Mouse (Mus musculus): Measurements from ENCODE around the gene Kcnd3.

Gene Kcnd3

DNA sequence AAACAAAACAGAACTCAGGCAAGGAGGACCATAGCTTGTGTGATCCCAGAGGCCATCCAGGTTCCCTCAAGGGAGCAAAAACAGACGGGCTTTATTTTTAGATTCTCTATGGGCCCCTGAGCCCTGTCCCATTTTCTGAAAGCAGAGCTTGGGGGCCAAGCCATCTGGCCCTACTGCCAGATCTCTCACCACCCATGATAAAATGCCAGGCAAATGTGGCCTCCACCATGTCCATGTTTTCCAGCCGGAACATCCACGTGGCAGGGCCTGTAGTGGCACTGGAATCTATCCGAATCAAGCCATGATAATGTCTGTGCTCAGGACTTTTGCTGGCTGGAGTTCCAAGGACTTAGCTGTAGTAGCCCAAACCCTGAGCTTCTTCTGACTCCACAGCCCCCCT is 148.4 kb downstream of the Kcnd3 start:
- no peak for DNase-seq

DNA sequence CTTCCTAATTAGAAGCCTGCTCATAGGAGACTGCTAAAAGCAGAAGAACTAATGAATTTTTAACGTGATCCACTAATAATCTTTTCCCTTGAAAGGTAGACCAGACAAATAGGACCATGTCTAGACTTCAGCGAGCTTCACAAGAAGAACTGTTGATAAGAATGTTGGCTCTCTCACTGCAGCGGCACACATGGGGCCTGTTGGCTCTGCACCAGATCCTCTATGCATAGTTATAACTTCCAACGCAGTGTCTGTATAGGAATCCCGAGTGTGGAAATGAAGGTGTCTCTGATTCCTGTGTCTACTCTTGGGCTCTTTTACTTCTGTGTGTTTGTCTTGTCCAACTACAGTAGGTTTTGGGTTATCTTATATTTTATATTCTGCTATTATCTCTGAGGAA is 150.8 kb downstream of the Kcnd3 start:
- no peak for DNase-seq

DNA sequence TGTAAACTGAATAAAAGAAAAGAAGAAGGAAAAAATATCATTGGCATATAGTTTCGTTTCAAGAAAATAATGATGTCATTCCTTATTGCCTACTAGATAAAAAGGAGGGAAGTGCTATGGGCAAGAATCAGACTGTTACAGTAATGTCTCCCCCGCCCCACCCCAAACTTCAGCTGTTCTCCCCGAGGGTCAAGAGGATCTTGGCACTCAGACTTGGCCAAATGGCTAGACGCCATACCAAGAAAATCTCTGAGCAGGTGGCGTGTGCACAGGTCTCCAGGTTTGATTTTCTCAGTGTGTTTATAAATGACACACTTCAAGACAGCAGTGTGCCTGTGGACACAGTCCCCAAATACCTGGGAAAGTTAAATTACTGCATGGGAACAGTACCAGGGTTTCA is 153.6 kb downstream of the Kcnd3 start:
- no peak for DNase-seq

DNA sequence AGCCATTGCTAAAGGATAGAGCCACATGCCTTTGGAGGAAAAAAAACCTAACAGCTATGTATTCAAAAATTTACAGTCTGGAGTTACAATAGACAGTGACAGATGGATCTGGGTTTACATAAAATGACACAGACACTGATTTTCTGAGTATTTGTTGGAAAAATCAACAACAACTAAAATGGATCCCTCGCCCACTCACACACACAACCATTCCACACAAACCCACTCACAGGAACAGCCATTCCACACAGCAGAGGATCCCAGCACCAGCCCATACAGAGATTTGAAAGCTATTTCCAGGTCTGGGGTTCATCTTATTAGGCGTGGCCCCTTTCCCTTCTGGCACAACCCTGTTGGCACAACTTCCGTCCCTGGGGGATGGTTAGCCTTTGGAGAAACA is 156.7 kb downstream of the Kcnd3 start:
- no peak for DNase-seq

DNA sequence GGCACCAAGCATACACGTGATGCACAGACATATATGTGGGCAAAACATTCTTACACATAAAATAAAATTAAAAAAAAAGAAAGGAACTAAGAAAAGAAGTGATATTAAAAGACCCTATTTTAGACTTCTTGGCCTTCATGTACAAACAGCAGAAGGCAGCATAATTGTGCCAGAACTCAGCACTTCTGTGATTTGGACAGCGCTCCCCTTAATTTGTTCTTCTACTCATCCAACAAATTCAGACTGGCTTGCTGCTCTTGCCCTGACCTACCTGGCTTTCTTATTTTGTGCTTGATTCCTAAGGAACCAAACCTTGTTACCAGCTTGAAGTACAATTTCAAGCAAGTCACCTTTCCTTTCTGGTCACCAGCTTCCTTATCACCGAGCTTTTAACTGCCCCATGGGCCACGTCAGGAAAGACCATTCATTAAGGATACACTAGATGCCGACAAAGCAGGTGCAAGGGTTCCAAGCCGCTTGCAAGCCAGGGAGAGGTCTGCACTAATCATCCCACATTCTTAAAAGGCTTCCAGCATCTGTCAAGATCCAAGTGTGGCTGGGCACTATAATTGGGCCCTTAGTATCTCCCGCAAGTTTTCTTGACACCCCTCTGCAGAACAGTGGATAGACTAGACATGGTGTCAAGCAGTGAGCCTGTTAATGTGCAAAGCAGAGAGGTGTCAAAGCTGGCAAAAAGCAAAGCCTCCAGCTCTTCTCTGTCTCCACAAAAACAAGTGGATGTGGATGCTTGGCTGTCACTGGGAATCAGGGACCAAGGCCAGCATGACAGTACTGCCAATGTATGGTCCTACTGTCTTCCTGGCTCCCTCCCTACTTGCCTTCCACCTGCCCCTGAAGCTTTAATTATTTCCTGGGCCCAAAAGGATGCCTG is 159.6 kb downstream of the Kcnd3 start:
- no peak for DNase-seq

DNA sequence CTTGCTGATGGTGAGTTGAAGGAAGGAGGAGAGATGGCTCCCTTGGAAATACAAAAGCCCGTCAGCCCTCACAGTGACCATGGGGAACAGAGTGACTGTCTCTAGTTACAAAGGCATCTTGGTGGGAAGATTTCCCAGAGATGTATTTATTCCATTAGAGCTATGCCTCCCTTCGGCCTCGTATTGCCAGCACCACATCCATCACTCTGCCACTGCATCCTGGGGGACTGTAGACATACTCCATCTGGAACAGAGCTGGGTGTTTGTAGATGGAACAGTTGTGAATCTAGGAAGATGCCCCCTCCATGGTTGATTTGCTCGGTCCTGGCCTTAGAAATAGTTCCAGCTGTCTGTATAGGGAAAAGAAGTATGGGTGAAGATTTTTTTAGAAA is 160.3 kb downstream of the Kcnd3 start:
- DNase-seq: no peak

DNA sequence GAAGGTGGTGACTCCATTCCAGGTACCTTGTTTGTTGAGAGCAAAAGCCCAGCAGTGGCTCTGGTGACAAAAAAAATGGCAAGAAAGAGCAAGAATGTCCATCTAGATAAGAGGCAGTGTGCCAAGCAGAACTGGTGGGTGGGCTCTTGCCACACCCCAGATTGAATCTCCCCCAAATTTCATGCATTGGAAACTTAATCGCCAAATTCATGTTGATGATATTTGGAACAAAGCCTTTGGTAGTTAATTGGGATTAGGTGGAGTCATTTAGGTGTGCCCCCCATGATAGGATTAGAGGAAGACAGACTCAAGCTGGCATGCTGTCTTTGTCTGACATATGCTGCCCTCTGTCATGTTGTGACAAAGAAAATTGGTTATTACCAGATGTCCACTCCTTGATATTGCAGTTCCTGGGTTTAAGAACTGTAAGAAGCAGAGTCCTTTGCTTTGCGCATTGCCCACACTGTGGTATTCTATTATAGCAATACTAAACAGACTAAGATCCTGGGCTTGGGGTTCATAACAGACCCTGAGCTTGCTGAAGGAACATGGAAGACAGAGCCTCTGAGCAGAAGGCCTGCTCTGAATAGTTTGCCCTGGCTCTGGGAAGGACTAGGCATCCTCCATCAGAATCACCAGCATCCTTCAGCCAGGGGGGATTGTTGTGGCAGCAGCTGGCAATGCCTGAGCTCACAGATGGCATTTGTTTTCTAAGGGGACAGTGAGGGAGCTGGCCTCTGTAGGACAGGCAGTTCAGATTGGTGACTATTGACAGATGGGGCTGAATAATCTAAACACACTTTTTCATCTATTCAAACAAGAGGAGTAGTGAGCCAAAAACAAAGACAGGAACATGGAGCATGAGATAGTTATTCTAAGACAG is 165.0 kb downstream of the Kcnd3 start:
- no peak for DNase-seq

DNA sequence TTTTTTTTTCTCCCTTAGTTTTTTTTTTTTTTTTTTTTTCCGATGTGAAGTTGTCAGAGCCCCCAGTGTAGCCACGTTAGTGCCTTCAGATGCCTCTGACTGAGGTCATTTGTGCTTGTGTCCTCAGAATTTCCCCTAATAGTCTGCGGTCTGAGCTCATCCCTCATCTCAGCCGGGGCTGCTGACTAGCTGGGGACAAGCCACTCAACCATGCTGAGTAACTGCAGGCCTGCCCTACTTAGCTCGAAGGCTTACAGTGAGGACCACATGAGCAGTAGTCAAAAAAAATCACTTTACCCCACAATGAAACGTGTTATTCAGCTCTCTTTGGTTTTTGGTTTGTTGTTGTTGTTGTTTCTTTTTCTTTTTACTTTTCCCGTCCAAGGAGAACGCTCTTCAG is 169.0 kb downstream of the Kcnd3 start:
- no peak for DNase-seq

DNA sequence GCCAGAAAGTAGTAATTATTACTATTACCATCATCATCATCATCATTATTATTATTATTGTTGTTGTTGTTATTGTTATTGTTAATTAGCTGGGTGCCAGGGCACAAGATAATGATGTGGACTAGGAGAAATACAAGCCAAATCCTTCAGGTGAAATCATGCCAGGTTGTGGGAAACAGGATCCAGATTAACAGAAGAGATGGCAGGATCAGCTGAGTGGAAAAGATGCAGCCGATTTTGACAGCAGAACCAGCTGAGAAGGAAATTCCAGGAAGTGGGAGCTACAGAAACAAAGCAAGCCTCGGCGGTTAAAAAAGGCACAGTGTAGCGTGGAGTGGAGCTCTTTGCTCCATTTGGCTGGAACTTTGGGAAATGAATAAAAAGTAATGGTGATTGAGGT is 171.0 kb downstream of the Kcnd3 start:
- DNase-seq: no peak

DNA sequence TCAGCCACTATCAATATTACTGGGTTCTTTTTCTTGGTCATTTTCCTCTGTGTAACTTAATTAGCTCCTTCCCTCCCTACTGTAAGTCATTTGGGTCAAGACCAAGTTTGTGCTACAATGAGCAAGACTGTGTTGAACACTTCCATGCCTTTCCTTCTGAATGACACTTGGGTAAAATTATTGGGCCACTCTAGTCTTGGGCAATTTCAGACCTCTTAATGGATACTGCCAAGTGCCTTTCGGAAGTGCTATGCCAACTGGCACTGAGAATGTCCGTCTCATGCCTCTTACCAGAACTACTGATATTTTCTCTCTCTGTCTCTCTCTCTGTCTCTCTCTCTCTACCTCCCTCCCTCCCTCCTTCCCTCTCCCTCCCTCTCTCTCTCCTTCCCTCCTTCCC is 173.8 kb downstream of the Kcnd3 start:
- DNase-seq: no peak

DNA sequence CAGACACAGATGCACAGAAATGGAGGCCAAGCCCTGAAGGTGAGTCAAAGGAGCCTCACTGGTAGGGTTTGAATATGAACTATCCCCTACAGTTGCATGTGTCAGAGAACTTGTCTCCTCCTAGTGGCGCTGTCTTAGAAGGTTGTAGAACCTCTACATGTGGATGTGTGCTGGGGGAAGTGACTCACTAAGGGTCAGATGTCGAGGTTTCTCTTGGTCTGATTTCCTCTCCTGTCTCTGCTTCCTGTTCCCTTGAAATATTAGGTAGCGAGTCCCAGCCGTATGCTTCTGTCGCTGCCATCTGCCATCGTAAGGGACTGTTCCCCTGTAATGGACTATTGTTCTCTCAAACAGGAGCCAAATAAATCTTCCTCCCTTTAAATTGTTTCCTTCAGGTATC is 175.1 kb downstream of the Kcnd3 start:
- DNase-seq: peak in 1 of 2 experiments; percentile 10

DNA sequence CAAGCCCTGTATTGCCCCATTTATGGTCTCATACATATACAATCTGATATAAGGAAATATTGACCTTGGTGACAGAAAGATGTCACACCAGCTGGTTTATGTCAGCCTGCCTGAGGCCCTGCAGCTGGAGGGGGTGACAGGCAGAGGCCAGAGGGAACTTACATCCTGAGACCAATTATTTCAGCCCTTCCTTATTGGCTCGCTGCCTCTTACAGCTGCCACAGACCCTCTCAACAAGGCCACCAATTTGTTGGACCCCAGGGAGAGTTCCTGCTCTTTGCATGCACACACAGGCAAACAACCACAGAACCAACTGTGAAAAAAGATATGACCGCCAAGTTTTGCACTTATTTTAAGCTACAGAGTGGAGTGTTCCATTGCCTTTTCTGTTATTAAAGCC is 180.2 kb downstream of the Kcnd3 start:
- peak in 1 of 2 experiments; percentile 6 for DNase-seq

DNA sequence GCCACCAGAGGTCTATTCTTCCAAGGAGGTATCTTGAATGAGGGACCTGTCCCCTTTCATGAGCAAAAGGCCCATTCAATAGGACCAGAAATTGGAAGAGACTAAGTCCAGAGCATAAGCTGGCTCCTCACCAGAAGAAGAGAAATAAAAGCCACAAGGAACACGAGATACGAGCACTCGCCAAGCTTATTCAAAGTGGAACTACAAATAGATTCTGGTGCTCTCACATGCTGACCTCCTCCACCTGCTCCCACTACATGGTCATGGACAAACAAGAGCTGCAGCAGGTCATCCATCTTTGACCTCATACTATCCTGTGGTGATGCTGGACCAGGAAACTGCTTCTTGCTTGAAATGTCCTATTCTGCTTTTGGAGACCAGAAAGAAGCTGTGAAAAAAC is 180.9 kb downstream of the Kcnd3 start:
- DNase-seq: no peak

DNA sequence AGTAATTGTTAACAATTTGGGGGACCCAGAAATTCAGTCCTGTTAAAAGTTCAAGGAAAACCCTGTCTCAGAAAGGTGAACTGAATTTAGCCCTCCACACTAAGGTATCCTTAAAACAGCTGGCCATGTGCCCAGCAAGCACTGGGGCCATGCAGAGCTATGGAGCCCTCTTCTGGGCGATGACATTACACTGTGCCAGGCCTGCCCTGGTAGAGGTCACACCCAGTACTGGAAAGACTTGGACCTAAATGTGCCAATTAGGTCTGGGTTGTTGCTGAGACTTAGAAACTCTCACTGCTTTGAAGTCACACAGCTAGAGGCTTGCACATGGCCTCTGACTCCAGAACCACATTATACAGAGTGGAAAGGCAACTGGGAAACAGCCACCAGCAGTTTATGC is 190.1 kb downstream of the Kcnd3 start:
- DNase-seq: peak; percentile 15 to 32

DNA sequence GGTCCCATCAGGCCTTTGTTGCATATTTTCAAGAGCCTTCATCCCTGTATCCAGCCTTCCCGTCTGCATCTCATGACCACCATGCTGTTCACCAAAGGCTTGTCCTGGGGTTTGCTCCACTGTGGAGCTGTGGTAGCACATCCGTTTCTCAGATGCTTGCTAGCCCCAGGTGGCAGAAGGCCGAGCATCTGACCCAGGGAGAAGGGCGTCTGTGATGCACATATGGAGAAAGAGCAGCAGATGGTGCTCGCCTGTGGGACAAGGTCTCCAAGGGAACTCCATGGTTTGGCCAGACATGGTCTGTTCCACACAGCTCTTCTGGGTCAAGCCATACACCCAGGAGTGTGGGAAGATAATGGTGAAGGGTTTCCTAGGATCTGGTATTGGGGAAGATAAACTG is 191.4 kb downstream of the Kcnd3 start:
- no peak for DNase-seq

DNA sequence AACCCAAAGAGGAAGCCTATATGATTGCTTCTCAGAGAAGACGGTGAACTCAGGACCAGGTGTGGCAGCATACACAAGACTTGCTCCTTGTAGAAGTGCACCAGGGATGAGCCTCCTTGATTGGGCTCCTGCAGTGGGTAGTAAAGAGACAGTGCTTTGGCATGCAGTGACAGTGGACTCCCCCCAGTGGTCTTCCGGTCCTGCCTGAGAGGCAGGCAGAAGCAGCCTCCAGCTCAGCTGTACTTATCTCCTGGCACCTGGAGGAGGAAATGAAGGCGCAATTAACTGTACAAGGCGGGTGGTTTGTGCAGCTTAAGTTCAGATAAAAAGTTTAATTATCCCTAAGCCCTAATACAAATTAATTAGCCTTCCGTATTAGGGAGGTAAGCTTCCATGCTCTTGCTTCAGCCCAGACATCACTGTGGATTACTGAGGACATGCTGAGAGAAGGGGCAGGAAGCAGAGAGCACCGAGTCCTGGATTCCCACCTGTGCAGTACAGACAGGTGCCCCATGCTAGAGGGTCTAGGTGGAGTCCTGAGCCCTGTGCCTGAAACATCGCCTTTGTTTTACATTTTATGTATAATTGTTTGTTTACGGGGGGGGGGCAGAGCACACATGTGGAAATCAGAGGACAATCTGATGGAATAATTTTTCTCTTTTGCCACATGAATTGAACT is 196.9 kb downstream of the Kcnd3 start:
- no peak for DNase-seq

DNA sequence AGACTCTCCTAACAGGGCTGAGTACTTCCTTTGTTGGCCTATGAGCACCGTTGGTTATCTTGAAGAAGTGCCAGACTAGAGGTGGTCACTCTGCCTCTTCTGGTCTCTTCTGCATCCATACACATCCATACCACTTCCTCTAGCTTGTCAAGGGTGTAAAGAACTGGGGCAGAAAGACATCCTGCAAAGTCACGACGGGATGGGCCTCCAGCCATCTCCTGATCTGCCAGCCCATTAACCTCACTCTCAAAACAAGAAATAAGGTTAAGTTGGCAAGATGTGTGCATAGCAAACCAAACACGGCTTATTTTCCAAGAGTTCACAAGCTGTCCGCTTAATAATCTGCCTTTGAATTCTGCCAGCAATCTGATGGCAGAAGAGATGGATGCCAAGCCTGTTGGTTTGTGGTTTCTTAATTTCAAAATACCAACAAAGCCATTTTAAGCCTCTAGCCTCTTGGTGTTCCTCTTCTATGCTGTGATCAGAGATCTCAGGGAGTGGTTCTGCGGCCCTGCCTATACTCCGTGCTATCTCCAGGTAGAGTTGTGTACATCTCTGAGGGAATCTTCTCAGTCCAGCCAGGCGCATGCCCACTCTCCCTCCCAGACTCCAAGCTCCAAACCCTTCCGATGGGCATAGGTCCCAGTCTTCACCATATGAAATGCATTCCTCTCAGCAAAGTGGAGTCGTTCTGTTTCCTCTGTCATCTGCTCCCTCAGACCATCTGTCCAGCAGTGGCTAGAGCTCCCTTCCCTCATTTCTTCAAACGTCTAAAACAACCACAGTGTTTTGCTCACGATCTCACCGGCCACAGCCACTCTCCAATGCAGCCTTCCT is 201.6 kb downstream of the Kcnd3 start:
- no peak for DNase-seq

DNA sequence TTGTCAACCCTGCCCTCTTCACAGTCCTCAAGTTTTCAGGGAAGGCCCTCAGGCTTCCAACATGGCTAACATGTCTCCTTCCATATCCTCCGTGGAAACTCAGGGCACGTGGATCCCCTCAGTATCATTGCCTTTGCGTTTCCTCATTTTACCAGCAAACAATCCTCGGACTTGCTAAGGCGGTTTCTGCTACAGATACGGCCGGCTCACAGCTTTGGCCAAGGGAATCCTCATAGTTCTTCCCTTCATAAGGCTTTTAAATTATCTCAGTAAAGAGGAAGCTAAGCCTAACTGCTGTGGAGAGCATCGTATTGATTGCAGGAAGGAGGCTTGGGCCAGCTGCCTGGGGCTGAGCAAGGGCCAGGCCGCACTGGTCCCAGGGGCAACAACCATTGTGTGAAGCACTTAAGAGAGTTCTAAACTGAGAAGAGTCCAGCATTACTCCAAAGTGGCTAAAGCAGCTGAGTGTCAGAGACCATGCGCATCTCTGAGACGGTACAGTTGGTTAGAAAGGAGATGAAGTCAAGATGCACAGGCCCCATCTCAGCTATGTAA is 203.0 kb downstream of the Kcnd3 start:
- no peak for DNase-seq

DNA sequence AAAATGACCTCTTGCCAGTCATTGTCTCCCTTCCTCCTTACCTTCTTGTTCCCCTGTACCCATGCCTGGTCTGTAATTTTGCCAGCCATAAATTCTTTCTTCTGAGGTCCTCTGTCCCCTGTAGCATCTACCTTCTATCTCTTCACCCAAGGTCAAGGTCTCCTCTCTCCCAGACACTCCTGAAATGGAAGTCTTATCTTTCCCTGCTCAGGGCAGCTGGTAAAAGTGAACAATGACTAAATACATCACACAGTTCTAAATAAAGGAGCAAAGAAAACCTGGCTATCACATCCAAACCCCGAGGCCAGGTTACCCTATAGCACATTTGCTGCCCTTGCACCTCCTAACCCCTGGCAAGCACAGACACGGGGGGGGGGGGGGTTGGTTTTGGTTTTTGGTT is 208.4 kb downstream of the Kcnd3 start:
- DNase-seq: no peak

DNA sequence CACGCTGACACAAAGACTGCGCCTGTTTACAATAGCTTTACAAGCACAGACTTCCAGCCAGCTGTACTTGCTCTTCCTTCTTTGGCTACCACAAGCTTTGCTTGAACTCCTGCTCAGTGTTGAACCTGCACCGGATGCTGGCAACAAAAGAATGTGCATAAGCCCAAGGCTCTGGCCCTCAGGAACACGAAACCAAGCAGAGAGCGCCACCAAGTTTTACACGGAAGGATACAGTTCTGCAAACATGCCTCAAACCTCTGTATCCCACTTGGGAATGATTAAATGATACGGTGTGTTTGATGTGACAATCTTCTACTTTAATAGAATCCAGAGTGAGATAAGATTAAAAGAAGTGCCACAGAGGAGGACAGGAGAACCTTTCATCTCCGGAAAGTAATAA is 210.9 kb downstream of the Kcnd3 start:
- DNase-seq: peak in 1 of 2 experiments; percentile 2

DNA sequence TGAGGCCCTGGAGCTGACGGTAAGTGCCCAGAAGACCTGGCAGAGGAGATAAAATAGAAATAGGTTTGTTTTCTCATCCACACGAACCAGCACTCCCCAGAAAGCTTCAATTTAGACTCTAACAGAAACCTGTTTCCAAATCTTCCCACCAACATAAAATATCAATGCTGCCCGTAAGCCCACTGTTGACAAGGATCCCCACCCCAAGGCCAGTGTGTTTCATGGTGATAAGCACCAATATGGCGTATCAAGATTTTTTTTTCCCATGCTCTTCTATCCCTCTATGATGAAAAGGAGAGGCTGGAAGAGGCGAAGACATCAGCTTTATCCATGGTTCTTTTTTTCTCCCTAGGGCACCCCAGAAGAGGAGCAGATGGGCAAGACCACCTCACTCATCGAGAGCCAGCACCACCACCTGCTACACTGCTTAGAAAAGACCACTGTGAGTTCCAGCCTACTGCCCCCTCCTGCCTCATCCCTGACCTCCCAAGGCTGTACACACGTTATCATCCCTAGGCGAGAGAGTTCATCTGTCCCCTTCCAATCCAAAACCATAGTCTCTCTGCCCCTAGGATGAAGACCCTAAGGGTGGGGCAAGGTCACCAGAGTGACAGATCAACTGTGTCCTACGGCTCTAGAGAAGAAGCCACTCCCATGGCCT is 213.1 kb downstream of the Kcnd3 start:
- DNase-seq: no peak

Data from kidney, adult 8-10 months (tissue).